Mouse (Mus musculus): Measurements from ENCODE around the gene Apom. TPM values are rescaled to one million over a fixed set of nuclear protein-coding genes. Genes with fewer than 3 reads are reported as not detected.

Apom gene
- polyA plus RNA-seq (2015; fragmentation: Nextera tagmentation; extraction: Ambion mirVana) = 0.30 and 0.81 TPM in 2 replicates

GRCm38 (mm10) chr17:35131500-35132173 is at the start of gene Apom:
Gene Apom (minus strand): TSS chr17:35132050.

GRCm38 (mm10) chr17:35175968-35176367 is 44.1 kb upstream of the Apom start, which contains the start of gene Aif1:
Gene Aif1 (minus strand): TSS chr17:35176068.

GRCm38 (mm10) chr17:35164568-35165450 is 33.0 kb upstream of the Apom start, which contains the start of gene Prrc2a:
Gene Prrc2a (minus strand): TSS chr17:35164897.

GRCm38 (mm10) chr17:35134801-35135590 is 3.1 kb upstream of the Apom start, which contains the start of gene Bag6:
Gene Bag6 (plus strand): TSS chr17:35135178.

GRCm38 (mm10) chr17:35126206-35126611 is 5.6 kb downstream of the Apom start, which contains the start of gene D17H6S53E:
Gene D17H6S53E (plus strand): TSS chr17:35126373.

GRCm38 (mm10) chr17:35121871-35122303 is 10.0 kb downstream of the Apom start, which contains the start of gene Csnk2b:
Gene Csnk2b (minus strand): TSS chr17:35122053.

GRCm38 (mm10) chr17:35121143-35121799 is 10.6 kb downstream of the Apom start, which contains the start of gene Gpank1:
Gene Gpank1 (plus strand): TSS chr17:35121455.

GRCm38 (mm10) chr17:35115046-35116019 is 16.5 kb downstream of the Apom start, which contains the start of gene Ly6g5b:
Gene Ly6g5b (minus strand): TSS chr17:35115428.

GRCm38 (mm10) chr17:35108097-35108496 is 23.8 kb downstream of the Apom start, which contains the start of gene Ly6g5c:
Gene Ly6g5c (plus strand): TSS chr17:35108279.

GRCm38 (mm10) chr17:35088825-35089644 is 42.8 kb downstream of the Apom start, which contains the start of gene Abhd16a:
Gene Abhd16a (plus strand): TSS chr17:35089263.

GRCm38 (mm10) chr17:35085208-35085865 is 46.5 kb downstream of the Apom start, which contains the start of gene Ly6g6f:
Gene Ly6g6f (minus strand): TSS chr17:35085610.

Other genes with a start within 250 kb of the Apom start
- 5.1 and 9.4 TPM in 2 replicates for gene C2, start 233.8 kb downstream of the Apom start, polyA plus RNA-seq (2015; fragmentation: Nextera tagmentation; extraction: Ambion mirVana)
- gene Ehmt2, start 233.6 kb downstream of the Apom start, polyA plus RNA-seq (2015; fragmentation: Nextera tagmentation; extraction: Ambion mirVana) = 26.7 and 27.6 TPM in 2 replicates
- not detected in 2 replicates for gene Slc44a4, start 217.6 kb downstream of the Apom start, polyA plus RNA-seq (2015; fragmentation: Nextera tagmentation; extraction: Ambion mirVana)
- 12.8 and 14.9 TPM in 2 replicates for gene Neu1, start 200.8 kb downstream of the Apom start, polyA plus RNA-seq (2015; fragmentation: Nextera tagmentation; extraction: Ambion mirVana)
- gene Hspa1b, start 172.8 kb downstream of the Apom start, polyA plus RNA-seq (2015; fragmentation: Nextera tagmentation; extraction: Ambion mirVana) = 0.12 and 0.27 TPM in 2 replicates
- gene Gm20481, start 162.1 kb downstream of the Apom start, polyA plus RNA-seq (2015; fragmentation: Nextera tagmentation; extraction: Ambion mirVana) = 0.32 TPM in 1 of 2 replicates, not detected in the other
- 2.5 and 3.8 TPM in 2 replicates for gene Hspa1a, start 159.9 kb downstream of the Apom start, polyA plus RNA-seq (2015; fragmentation: Nextera tagmentation; extraction: Ambion mirVana)
- 2.7 and 2.8 TPM in 2 replicates for gene Hspa1l, start 159.3 kb downstream of the Apom start, polyA plus RNA-seq (2015; fragmentation: Nextera tagmentation; extraction: Ambion mirVana)
- gene Lsm2, start 150.2 kb downstream of the Apom start, polyA plus RNA-seq (2015; fragmentation: Nextera tagmentation; extraction: Ambion mirVana) = 54.1 and 55.4 TPM in 2 replicates
- 27.6 and 32.6 TPM in 2 replicates for gene Vars, start 131.1 kb downstream of the Apom start, polyA plus RNA-seq (2015; fragmentation: Nextera tagmentation; extraction: Ambion mirVana)
- 0.46 and 0.53 TPM in 2 replicates for gene Vwa7, start 115.5 kb downstream of the Apom start, polyA plus RNA-seq (2015; fragmentation: Nextera tagmentation; extraction: Ambion mirVana)
- gene Sapcd1, start 104.0 kb downstream of the Apom start, polyA plus RNA-seq (2015; fragmentation: Nextera tagmentation; extraction: Ambion mirVana) = 10.6 and 11.5 TPM in 2 replicates
- 2.2 and 3.5 TPM in 2 replicates for gene Msh5, start 85.3 kb downstream of the Apom start, polyA plus RNA-seq (2015; fragmentation: Nextera tagmentation; extraction: Ambion mirVana)
- 115 and 138 TPM in 2 replicates for gene Clic1, start 82.1 kb downstream of the Apom start, polyA plus RNA-seq (2015; fragmentation: Nextera tagmentation; extraction: Ambion mirVana)
- 144 and 157 TPM in 2 replicates for gene Ddah2, start 73.0 kb downstream of the Apom start, polyA plus RNA-seq (2015; fragmentation: Nextera tagmentation; extraction: Ambion mirVana)
- 11.3 TPM in 1 of 2 replicates, not detected in the other for gene Ly6g6c, start 66.7 kb downstream of the Apom start, polyA plus RNA-seq (2015; fragmentation: Nextera tagmentation; extraction: Ambion mirVana)
- gene Mpig6b, start 65.9 kb downstream of the Apom start, polyA plus RNA-seq (2015; fragmentation: Nextera tagmentation; extraction: Ambion mirVana) = 0.08 and 0.30 TPM in 2 replicates
- 2.1 TPM in 1 of 2 replicates, not detected in the other for gene Ly6g6e, start 55.1 kb downstream of the Apom start, polyA plus RNA-seq (2015; fragmentation: Nextera tagmentation; extraction: Ambion mirVana)
- 0.49 and 1.2 TPM in 2 replicates for gene Ly6g6d, start 54.0 kb downstream of the Apom start, polyA plus RNA-seq (2015; fragmentation: Nextera tagmentation; extraction: Ambion mirVana)
- 0.11 and 0.29 TPM in 2 replicates for gene Ly6g6f, start 46.4 kb downstream of the Apom start, polyA plus RNA-seq (2015; fragmentation: Nextera tagmentation; extraction: Ambion mirVana)
- 87.8 and 89.8 TPM in 2 replicates for gene Abhd16a, start 42.8 kb downstream of the Apom start, polyA plus RNA-seq (2015; fragmentation: Nextera tagmentation; extraction: Ambion mirVana)
- gene Ly6g5c, start 23.8 kb downstream of the Apom start, polyA plus RNA-seq (2015; fragmentation: Nextera tagmentation; extraction: Ambion mirVana) = 0.38 TPM in 1 of 2 replicates, not detected in the other
- gene Ly6g5b, start 16.6 kb downstream of the Apom start, polyA plus RNA-seq (2015; fragmentation: Nextera tagmentation; extraction: Ambion mirVana) = 0.22 and 0.37 TPM in 2 replicates
- 8.4 and 9.1 TPM in 2 replicates for gene Gpank1, start 10.6 kb downstream of the Apom start, polyA plus RNA-seq (2015; fragmentation: Nextera tagmentation; extraction: Ambion mirVana)
- gene Csnk2b, start 10.0 kb downstream of the Apom start, polyA plus RNA-seq (2015; fragmentation: Nextera tagmentation; extraction: Ambion mirVana) = 203 and 204 TPM in 2 replicates
- 10.6 and 11.8 TPM in 2 replicates for gene D17H6S53E, start 5.7 kb downstream of the Apom start, polyA plus RNA-seq (2015; fragmentation: Nextera tagmentation; extraction: Ambion mirVana)
- 39.5 and 42.1 TPM in 2 replicates for gene Bag6, start 3.1 kb upstream of the Apom start, polyA plus RNA-seq (2015; fragmentation: Nextera tagmentation; extraction: Ambion mirVana)
- 51.8 and 55.0 TPM in 2 replicates for gene Prrc2a, start 32.8 kb upstream of the Apom start, polyA plus RNA-seq (2015; fragmentation: Nextera tagmentation; extraction: Ambion mirVana)
- gene Aif1, start 44.0 kb upstream of the Apom start, polyA plus RNA-seq (2015; fragmentation: Nextera tagmentation; extraction: Ambion mirVana) = 11.0 and 18.3 TPM in 2 replicates
- 14.2 and 24.5 TPM in 2 replicates for gene Lst1, start 56.4 kb upstream of the Apom start, polyA plus RNA-seq (2015; fragmentation: Nextera tagmentation; extraction: Ambion mirVana)
- 1.3 and 2.2 TPM in 2 replicates for gene Ltb, start 62.4 kb upstream of the Apom start, polyA plus RNA-seq (2015; fragmentation: Nextera tagmentation; extraction: Ambion mirVana)
- gene Tnf, start 70.0 kb upstream of the Apom start, polyA plus RNA-seq (2015; fragmentation: Nextera tagmentation; extraction: Ambion mirVana) = 0.49 and 0.74 TPM in 2 replicates
- 0.12 and 0.24 TPM in 2 replicates for gene Lta, start 73.3 kb upstream of the Apom start, polyA plus RNA-seq (2015; fragmentation: Nextera tagmentation; extraction: Ambion mirVana)
- 0.40 and 0.83 TPM in 2 replicates for gene Gm16181, start 88.8 kb upstream of the Apom start, polyA plus RNA-seq (2015; fragmentation: Nextera tagmentation; extraction: Ambion mirVana)
- gene Atp6v1g2, start 101.6 kb upstream of the Apom start, polyA plus RNA-seq (2015; fragmentation: Nextera tagmentation; extraction: Ambion mirVana) = 3.3 and 3.9 TPM in 2 replicates
- gene Nfkbil1, start 103.7 kb upstream of the Apom start, polyA plus RNA-seq (2015; fragmentation: Nextera tagmentation; extraction: Ambion mirVana) = 8.5 and 8.8 TPM in 2 replicates
- 131 and 157 TPM in 2 replicates for gene Ddx39b, start 109.7 kb upstream of the Apom start, polyA plus RNA-seq (2015; fragmentation: Nextera tagmentation; extraction: Ambion mirVana)
- 113 and 180 TPM in 2 replicates for gene H2-D1, start 130.7 kb upstream of the Apom start, polyA plus RNA-seq (2015; fragmentation: Nextera tagmentation; extraction: Ambion mirVana)
- gene H2-Q1, start 188.4 kb upstream of the Apom start, polyA plus RNA-seq (2015; fragmentation: Nextera tagmentation; extraction: Ambion mirVana) = not detected in 2 replicates
- gene H2-Q2, start 210.2 kb upstream of the Apom start, polyA plus RNA-seq (2015; fragmentation: Nextera tagmentation; extraction: Ambion mirVana) = not detected in 2 replicates
- gene H2-Q4, start 247.6 kb upstream of the Apom start, polyA plus RNA-seq (2015; fragmentation: Nextera tagmentation; extraction: Ambion mirVana) = 2.4 and 3.8 TPM in 2 replicates

Data from skeletal muscle tissue, postnatal 0 days (tissue).